Mouse (Mus musculus): ENCODE data around the gene Src. TPM values are rescaled to one million over a fixed set of nuclear protein-coding genes. Genes with fewer than 3 reads are reported as not detected.

Src gene
- total RNA-seq, 2 experiments from 2014 or later = 117 to 118 TPM

DNA sequence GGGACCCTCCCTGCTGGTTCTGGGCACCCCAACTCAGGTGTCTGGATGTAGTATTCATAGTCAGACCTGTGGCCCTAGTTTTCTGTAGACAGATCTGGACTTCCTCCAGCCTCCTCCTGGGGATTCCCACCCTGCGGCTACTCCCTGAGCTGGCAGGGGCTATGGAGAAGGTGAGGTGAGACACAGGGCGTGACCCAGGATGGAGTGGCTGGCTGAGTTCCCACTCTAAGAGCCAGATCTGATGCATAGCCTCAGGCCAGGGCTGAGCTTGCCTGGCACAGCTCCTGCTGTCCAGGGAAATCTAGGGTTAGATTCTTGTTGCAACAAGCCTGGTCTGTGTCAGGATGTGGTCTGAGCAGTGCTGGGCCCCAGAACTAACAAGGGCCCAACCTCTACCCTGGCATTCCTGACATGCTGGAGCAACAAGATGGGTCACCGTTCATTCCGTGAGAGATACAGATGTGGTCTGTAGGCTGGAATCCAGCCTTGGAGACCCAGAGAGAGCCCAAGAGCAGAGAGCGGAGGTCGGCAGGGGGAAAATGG, 7.0 kb upstream of the Src start:
- no peak for DNase-seq (ENCODE audit: low spot score in 2 of 2)

DNA sequence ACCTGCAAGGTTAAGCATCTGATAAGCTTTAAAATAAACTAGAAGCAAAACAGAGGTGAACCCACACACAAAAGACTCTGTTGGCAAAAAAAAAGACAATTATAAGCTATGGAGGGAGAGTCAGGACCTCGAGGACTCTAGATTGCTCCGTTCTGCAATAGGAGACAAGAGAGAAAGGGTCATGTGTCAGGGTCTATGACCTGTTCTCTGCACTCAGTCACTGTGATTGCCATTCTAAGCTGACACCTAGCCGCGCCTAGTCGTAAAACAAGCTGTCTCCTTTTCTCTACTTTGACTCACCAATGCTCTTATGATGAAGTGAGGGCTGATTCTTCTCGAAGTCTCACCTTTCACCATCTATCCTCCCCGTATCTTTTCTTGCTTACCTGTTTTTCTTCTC, 5.7 kb upstream of the Src start:
- no peak for DNase-seq (ENCODE audit: low spot score in 2 of 2)

DNA sequence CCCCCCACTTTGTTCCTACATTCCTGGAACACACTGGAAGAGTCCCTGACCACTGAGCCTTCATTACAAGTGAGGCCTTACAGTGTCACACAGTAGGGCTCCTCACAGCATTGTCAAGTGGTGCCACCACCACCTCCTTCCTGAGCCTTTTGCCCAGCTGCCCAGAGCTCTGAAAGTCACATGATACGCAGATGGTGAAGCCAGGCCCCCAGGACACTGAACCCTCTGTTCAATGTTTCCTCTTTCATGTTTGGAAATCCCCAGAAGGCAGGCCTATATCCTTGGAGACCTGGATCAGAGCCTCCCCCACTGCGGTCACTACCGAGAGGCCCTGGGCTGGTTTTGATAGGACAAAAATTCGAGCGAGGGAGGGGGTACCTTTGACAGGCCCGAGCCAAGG, 1.0 kb upstream of the Src start:
- no peak for DNase-seq (ENCODE audit: low spot score in 2 of 2)

DNA sequence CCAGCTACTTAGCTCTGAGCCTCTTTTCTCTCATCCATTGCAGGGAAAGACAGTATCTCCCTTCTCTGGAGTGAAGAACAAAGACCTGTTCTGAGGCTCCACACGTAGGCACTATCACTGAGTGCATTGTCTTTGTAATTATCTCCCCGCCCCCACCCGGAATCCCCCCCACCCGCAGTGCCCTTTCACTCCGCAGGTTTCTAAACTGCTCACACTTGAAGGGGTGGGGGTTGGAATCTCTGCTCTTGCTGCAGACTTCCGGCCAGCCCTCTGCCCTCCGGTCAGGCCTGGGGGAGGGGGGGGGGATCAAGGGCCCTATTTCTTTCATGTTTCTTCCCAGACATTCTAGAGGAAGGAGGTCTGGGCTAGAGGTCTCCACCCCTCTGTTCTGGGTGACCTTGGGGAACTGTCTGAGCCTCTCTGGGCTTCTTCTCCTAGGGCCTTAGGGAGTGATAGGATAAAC, 396 bp downstream of the Src start:
- DNase-seq (ENCODE audit: low spot score in 2 of 2) = no peak

DNA sequence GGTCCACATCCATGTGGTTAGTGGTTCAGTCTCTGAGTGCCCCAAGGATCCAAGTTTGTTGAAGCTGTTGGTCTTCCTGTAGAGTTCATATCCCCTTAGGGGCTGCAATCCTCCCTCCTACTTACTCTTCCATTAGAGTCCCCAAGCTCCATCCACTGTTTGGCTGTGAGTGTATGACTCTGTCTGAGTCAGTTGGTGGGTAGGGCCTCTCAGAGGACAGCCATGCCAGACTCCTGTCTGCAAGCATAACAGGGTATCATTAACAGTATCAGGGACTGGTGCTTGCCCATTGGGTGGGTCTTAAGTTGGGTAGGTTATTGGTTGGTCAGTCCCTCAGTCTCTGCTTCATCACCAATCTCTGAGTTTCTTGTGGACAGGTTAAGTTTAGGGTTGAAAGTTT, 1.3 kb downstream of the Src start:
- no peak for DNase-seq (ENCODE audit: low spot score in 2 of 2)

DNA sequence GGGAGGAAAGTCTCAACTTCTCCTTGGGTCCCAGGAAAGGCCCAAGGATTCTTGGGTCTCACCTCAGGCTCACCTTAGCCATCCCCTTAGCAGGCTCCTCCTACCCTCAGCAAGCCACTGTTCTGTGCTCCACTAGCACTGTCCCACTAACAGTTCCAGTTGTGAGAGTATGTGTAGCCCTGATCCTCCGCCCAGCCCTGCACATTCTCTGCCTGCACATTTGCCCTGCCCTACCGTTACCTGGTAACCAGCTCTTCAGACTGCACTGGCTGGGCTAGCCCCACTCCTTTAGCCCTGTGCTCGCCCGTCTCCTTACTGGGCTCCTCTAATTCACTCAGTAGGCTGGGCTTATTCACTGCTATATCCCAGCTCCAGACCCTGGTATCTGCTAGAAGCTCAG, 2.2 kb downstream of the Src start:
- DNase-seq (ENCODE audit: low spot score in 2 of 2) = no peak

DNA sequence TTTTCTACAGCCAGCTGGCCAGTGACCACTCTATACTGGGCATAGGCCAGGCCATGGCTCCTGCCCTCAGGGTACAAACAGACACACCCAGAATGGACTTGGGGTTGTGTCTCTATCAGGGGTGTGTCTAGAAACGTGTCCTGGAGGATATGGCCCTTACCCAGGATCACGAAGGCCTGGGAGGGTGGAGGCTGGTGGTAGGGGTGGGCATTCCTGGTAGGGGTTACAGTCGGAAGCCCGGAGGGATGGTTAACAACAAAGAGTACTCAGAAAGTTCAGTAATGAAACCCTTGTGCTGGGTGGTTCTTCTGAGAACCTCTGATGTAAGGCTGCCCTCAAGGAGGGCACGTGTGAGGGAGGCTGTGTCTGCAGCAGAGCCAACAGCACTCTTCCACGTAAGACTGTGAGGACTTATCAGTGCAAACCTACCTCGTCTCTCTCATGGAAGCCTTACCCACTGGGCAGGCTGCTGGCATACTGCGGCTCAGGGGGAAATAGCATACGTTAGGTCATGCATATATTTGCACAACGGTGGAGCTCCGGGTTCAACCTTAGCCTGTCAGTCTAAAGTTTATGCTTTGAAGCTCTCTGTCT, 3.9 kb downstream of the Src start:
- no peak for DNase-seq (ENCODE audit: low spot score in 2 of 2)

DNA sequence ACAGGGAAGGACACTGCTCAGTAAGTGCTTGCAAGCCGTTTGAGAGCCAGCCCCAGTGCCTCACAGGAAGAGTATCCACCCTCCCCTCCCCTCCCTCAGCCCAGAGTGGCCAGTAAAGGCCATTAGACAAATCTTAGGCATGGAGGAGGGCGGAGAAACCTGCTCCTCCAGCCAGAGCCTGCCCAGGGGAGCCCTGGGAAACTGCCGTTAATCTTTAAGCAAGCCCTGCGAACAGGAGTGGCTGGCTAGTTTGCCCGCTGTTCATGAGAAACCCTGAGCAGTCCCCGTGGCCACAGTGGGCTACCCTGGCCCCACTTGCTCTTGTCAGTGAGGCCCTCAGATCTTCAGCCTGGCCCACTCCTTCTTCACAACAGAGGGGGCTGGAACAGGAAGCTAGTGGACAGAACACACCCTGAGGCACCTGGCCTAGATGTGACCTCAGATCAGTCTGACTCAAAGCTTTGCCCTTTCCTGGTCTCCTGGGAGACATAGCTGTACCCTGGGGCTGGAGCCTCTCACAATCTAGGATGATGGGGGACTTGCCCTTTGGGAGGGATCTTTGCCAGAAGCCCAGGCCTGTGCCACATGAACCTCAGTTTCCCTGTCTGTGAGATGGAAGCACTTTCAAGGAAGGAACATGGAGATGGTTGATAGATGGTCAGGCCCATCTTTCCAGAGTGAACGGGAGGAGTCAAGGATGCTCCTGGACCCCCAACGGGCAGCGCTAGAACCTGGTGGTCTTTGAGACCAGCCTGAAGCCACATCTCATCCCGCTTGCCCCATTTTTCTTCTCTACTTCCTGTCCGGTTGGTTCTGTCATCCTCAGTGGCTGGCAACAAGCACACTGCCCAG, 4.8 kb downstream of the Src start:
- DNase-seq (ENCODE audit: low spot score in 2 of 2) = no peak

DNA sequence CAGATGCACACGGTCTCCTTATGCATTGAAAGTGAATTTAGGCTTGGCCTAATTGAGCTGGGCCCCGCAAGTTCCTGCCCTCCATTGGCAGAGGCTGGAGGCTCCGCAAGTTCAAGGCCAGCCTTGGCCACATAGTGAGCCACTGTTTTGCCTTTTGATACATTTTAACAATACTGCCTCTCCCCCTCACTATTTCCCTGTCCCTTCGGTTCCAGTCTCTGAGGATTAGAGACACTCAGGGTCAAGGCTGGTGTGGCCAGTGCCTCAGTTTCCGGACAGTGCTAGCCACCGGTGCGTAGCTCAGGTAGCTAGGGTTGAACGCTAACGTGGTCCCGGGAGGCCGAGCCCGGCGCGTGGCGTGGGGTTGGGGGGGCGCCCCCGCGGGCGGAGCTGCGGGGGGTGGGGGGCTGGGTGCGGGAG, 5.5 kb downstream of the Src start:
- no peak for DNase-seq (ENCODE audit: low spot score in 2 of 2)

DNA sequence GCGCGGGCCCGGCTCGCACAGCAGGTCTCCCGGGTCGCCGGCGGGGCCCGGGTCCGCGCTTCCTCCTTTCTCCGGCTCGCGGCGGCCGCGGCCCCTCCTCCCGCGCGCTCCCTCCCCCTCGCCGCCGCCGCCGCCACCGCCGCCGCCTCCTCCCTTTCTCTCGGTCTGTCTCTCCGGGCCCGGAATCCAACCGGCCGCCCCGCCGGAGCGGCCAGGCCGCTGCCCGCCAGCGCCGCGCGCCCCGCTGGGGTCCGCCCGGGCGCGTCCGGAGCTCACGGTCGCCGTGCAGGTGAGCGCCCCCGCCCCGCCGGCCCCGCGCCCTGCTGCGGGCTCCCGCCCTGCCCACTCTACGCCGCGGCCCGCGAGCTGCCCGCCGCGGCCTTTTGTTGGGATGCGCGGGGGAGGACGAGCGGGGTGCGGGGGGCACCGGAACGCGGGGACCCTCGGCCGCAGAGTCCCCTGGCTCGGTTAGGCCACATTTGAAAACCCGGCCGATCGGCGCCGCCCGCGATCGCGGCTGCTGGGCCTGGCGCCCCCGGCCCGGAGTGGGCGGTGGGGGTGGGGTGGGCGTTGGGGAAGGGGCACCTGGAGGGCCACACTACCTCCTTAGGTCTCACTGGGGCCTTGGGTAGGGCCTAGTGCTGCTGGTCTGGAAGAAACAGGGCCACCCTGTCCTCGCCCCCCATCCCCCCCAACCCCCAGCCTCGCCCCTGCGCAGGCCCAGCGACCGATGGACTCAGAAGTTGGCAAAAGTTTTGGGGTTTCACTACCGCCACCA, 6.1 kb downstream of the Src start:
- DNase-seq (ENCODE audit: low spot score in 2 of 2) = no peak

DNA sequence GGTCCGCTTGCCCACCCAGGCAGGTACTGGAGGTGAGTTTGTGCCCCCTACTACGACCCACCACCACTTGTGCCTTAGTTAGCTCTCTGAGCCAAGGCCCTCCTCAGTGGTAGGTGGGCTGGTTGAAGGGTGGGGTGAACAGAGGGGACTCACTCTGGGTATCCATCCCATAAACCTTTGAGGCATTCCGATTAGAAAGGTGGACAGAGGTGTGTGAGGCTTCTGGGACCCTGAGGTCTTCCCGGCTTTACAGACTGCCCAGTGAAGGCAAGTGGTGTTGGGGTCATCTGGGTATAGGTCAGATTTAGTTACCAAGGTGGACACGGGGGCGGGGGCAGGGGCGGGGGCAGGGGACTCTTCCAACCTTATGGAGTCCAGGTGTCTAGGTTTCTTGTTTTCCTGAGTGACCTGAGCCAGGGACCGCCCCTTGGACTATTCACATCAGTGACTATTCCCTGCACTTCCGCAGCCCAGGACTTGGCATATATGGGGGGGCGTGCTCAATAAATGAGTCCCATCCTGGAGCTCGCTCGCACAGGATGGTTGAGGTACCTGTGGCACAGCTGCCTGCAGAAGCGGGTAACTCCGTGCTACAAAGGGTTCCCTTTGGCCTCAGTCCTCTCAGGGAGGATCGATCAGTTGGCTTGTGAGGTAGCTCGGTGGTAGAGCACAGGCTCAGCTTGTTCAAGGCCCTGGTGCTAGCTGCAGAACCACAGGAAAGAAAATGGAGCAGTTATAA, 6.8 kb downstream of the Src start:
- no peak for DNase-seq (ENCODE audit: low spot score in 2 of 2)

DNA sequence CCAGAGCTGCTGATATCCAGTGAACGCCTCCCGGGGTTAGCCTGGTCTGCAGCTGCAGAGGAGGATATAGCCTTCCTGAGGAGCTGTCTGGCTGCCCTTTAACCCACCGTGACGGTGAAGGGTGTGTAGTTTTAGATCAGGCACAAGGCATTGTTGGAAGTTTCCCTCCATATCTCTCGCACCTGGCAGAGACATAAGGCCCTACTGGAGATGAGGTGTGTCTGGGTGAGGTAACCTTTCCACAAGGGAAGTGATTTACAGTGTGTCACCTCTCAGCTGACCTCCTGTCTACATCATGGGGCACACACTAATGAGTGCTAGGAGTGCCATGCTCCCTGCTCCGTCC, 7.4 kb downstream of the Src start:
- no peak for DNase-seq (ENCODE audit: low spot score in 2 of 2)

DNA sequence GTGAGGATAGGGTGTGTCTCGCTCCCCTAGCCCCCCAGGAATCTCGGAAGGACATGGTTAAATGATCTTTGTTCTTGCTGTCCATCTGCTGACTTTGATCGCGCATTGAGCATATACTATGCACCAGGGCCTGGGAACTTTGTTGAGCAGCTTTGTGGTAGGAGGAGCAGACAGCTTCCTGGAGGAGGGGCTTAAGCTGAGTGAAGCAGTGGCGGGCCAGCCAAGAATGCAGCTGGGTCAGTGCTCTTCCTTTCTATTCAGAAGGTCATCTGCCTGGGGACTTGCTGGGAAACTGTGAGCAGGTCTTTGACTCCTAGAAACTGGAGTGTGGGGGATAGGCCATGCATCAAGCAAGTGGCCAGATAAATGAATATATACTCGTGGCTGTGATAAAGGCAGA, 7.9 kb downstream of the Src start:
- DNase-seq (ENCODE audit: low spot score in 2 of 2) = no peak

DNA sequence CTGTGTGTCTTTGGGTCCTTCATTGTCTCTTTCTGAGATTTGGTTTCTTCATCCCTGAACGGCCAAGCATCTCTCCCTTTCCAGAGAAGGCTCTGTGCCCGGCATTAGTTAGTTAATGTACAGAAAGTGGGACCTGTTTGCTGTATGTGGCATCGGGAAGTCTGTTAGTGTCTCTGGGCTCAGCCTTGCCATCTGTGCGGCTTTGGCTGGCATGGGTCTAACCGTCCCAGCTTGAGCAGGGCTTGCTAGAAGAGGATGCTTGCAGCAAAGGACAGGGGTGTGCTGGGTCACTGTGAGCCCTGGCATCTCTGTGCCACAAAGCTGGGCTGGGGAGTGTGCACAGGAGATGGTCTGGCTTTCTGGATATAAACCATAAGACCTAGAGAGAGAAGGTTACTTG, 8.9 kb downstream of the Src start:
- DNase-seq (ENCODE audit: low spot score in 2 of 2) = no peak

DNA sequence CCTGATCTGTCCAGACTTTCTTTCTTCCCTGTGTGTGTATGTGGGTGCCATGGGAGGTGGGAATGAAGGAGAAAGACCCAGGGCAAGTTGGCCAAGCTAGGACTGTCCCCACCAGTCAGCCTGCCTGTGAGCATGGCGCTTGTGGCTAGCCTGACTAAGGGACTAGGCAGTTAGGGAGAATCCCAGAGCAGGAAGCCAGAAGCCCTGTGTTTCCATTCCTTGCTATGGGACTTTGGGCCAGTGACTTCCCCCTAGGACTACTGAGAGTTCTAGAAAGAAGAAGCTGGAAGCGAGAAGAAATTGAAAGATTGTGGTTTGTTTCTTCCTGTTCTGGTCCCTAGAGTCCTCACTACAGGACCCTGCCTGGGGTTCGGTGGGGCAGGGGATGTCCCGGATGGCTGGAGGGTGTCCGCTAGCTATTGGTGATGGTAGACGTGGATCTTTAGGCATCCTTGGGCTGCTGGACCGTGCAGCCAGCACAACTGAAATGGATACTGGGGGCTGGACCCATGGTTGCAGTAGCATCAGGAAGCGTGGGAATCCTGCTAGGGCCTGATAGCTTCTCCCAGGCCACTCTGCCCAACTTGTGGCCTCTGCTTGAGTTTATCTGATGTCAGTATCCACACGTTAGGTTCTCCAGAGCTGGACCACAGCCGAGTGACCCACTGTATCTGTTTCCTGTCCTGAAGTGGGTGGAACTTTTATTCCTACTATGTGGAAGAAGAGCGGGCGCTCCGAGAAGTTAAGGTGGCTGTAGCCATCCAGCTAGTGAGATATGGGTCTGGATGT, 10.3 kb downstream of the Src start:
- no peak for DNase-seq (ENCODE audit: low spot score in 2 of 2)

DNA sequence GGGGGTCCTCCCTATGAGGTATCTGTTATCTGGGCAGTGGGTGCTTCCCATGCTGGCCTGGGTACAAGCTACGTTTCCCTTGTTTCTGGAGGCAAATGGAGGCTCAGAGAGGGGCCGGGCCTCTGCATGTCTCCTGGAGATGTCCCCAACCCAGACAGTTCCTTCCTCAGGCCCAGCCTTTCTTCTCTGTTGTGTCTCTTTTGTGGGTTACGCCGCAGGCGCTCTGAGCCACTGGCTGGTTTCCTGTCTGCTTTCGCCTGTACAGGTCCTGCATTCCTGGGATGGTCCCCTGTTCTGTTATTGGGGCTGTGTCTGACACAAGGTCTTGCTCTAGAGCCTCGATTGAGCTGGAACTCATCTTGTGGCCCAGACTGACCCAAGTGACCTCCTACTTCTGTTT, 11.5 kb downstream of the Src start:
- no peak for DNase-seq (ENCODE audit: low spot score in 2 of 2)

DNA sequence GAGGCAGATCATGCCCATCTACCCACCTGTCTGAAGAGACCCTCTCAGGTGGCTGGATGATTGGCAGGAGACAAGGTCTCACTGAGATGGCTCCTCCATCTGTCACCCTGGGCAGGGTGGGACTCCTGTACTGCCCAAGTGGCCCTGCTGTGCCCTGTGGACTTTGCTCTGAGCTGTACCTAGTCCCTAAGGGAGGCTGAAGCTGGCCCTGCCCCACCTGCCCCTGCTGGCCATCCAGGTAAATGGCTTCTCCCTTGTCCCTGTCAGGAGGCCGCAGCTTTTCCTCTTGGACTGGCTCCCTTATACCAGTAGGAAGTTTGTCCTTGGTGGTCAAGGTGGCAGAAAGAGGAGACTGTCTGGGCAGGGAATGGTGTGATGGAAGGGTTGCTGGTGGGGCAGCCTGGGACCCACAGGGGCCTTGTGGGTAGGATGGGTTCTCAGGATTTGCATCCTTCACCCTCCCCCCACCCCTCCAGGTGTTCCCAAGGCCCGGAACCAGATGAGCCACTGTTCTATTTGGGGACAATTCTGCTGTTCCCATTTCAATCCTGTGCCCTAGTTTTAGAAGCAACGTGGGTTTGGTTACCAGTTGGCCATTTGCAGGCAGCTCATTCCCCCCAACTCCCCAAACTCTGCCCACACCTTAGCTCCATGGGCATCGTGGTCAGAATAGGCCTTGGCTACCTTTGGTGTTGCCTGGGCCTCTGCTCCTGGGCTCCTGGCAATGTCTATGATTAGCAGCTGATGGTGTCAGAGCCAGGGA, 12.6 kb downstream of the Src start:
- DNase-seq (ENCODE audit: low spot score in 2 of 2) = no peak

DNA sequence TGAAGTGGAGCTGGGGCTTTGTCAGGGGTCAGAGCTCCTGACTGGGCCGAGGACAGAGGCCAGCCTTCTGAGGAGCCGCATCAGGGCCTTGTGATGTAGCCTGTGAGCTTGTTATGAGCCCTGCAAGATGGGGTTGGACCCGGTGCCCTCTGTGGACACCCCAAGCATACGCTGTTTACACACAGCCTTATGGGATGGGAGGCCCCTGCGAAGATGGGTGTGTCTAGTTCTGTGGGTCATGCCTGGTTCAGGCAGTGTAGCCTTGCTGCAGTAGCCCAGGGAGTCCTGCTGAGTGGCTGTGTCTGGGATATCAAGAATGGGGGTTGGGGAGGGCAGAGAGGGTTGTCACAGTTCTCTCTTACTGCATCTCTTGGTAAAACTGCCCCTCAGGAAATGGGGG, 13.7 kb downstream of the Src start:
- DNase-seq (ENCODE audit: low spot score in 2 of 2) = no peak

DNA sequence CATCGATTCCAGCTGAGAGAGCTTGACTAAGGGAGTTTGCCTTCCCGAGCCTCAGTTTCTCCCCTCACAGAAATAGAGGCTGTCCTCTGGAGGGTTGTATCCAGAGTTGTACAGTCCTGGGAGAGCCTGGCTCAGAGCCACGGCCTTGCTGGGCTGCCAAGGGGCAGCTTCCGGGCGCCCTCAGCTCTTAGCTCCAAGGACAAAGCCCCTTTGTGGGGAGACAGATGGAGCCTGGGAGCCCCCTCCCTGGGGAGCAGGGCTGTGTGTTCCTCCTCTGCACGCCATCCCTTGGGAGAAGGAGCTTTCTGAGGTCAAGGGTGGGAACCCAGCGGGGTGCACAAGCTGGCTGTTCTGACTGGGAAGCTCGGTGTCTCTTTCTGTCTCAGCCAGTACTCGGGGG, 14.2 kb downstream of the Src start:
- peak; percentile 69 to 71 for DNase-seq (ENCODE audit: low spot score in 2 of 2)

DNA sequence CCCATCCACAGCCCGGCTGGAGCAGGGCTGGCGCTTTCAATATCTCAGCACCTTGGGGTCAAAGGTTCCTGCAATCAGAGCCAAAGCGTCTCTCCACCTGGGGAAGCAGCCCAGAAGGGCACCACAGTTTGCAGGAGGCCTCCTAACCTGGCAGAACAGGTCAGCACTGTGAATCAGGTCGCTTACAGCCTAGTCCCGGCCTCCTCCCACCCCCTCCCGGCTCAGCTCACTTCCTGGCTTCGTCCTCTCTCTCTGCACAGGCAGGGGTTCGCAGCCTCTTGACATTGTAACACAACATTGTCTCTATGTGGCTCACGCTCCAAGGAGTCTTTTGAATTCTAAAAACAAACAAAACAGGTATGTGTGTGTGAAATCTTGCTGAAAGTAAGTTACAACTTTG, 15.8 kb downstream of the Src start:
- DNase-seq (ENCODE audit: low spot score in 2 of 2) = no peak
